18 mouse cellular contexts compared by ENCODE assay signal in genomic region chr16:45666136-45666535, GRCm38 (mm10). TPM values are rescaled to one million over a fixed set of nuclear protein-coding genes. Genes with fewer than 3 reads are reported as not detected.
DNase-seq lines count a peak whose midpoint lies in the region; ATAC-seq and TF ChIP-seq lines count a peak whose summit lies in the region.
"Had no signal": no experiment of that assay in that cellular context is flagged by ENCODE, and none has a peak within 500 bp of the region (broad histone marks: within the 10 kb centered on the region; RNA-seq: fewer than 3 reads in every experiment).

No protein-coding gene starts in this region.

- no peak overlapping the region for H3K4me2 ChIP-seq in liver, postnatal 0 days (ENCODE audit: low read depth, low read length)

- H3K9me3 ChIP-seq in liver, postnatal 0 days (ENCODE audit: low read length): no peaks in the 10 kb centered on the region
- H3K9me3 ChIP-seq: forebrain, embryonic 10.5 days had no signal

- no peak for TF ChIP-seq CTCF in liver, postnatal 0 days (IDR thresholded peaks at IDR 0.05; ENCODE audit: low read depth)

- no peak for TF ChIP-seq EP300 in liver, postnatal 0 days (IDR thresholded peaks at IDR 0.05; ENCODE audit: low read depth)

- no peak overlapping the region for H3K4me3 ChIP-seq in liver, postnatal 0 days (ENCODE audit: low read depth, low read length)
- H3K4me3 ChIP-seq: forebrain, embryonic 10.5 days; left cerebral cortex, adult 2 months; myocyte had no signal

- no peaks in the 10 kb centered on the region for H3K27me3 ChIP-seq in liver, postnatal 0 days (ENCODE audit: insufficient read depth, low read length)

- no peak overlapping the region for H3K9ac ChIP-seq in liver, postnatal 0 days (replicated peaks)

- peak; percentile 5 to 35 for DNase-seq in heart, adult 18-20 months
- DNase-seq in heart, postnatal 4 days: no peak
- peak; percentile 29 for DNase-seq in liver, postnatal 0 days
- DNase-seq in cerebellum, postnatal 14 days: no peak
- no peak for DNase-seq in layer of hippocampus, postnatal 10 days (ENCODE audit: low spot score in 2 of 2)
- no peak for DNase-seq in kidney, postnatal 10 days
- DNase-seq: adrenal gland, postnatal 14 days; cerebellum, adult 11 months; thymus, adult 18-20 months had no signal

- WGBS in liver, postnatal 0 days (ENCODE audit: insufficient replicate concordance): 27% methylated on average over 2 of the region's 2 CpGs

- peaks cover 5% of the 10 kb centered on the region for H3K4me1 ChIP-seq in liver, postnatal 0 days (ENCODE audit: insufficient read depth)
- H3K4me1 ChIP-seq: forebrain, embryonic 10.5 days had no signal

- peak; percentile 91 for ATAC-seq in common myeloid progenitor, adult 5-6 weeks (replicated peaks; ENCODE audit: low read depth, poor library complexity, severe bottlenecking)
- ATAC-seq in liver, postnatal 0 days: peak; percentile 72
- peak; percentile 77 for ATAC-seq in megakaryocyte-erythroid progenitor cell, adult 5-6 weeks (replicated peaks; ENCODE audit: low FRiP score, low TSS enrichment, poor library complexity, severe bottlenecking)
- ATAC-seq: hindbrain, embryonic 16.5 days; Patski had no signal

- no peak overlapping the region for H3K27ac ChIP-seq in liver, postnatal 0 days (ENCODE audit: low read depth)
- H3K27ac ChIP-seq: forebrain, embryonic 10.5 days; kidney, postnatal 0 days; left cerebral cortex, adult 2 months had no signal

- H3K36me3 ChIP-seq in liver, postnatal 0 days (replicated peaks; ENCODE audit: insufficient read depth, low read length): no peaks in the 10 kb centered on the region
- H3K36me3 ChIP-seq: forebrain, embryonic 10.5 days had no signal

RNA-seq across cellular contexts. Expression of gene BC016579, which starts 12.3 kb away (rescaled TPM):
- not detected for total RNA-seq in heart, adult 18-20 months (2021)
- total RNA-seq in heart, postnatal 4 days (2021): not detected
- 0.29 and 1.2 TPM in 2 replicates for total RNA-seq in common myeloid progenitor, adult 5-6 weeks (2017)
- 0.30 and 0.34 TPM in 2 replicates for polyA plus RNA-seq in liver, postnatal 0 days (2015; fragmentation: Nextera tagmentation; extraction: Ambion mirVana)
- not detected in 2 replicates for total RNA-seq in megakaryocyte-erythroid progenitor cell, adult 5-6 weeks (2014; fragmentation: Nextera tagmentation)
- 0.91 TPM in 1 of 2 replicates, not detected in the other for total RNA-seq in megakaryocyte-erythroid progenitor cell, adult 5-6 weeks (2017)
- total RNA-seq in layer of hippocampus, postnatal 10 days (2021): not detected
- total RNA-seq: adrenal gland, postnatal 14 days had no signal
- polyA plus RNA-seq: heart, embryonic 14.5 days; hindbrain, embryonic 16.5 days; myocyte; Patski had no signal

RNA-seq across cellular contexts. Expression of gene Tmprss7, which starts 27.3 kb away (rescaled TPM):
- total RNA-seq in heart, adult 18-20 months (2021): not detected
- total RNA-seq in heart, postnatal 4 days (2021): not detected
- 0.73 TPM in 1 of 2 replicates, not detected in the other for total RNA-seq in common myeloid progenitor, adult 5-6 weeks (2017)
- 0.14 TPM in 2 replicates for polyA plus RNA-seq in liver, postnatal 0 days (2015; fragmentation: Nextera tagmentation; extraction: Ambion mirVana)
- not detected in 2 replicates for total RNA-seq in megakaryocyte-erythroid progenitor cell, adult 5-6 weeks (2014; fragmentation: Nextera tagmentation)
- total RNA-seq in megakaryocyte-erythroid progenitor cell, adult 5-6 weeks (2017): 1.1 TPM in 1 of 2 replicates, not detected in the other
- 1 to 10 TPM; 1.4 to 1.8 TPM for total RNA-seq in layer of hippocampus, postnatal 10 days (2021)
- polyA plus RNA-seq: heart, embryonic 14.5 days; myocyte; Patski had no signal

RNA-seq across cellular contexts. Expression of gene Gcsam, which starts 56.0 kb away (rescaled TPM):
- under 1 TPM; 0.10 to 0.18 TPM for total RNA-seq in heart, adult 18-20 months (2021)
- total RNA-seq in heart, postnatal 4 days (2021): under 1 TPM in 1 of 2 experiments, not detected in 1; 0.19 TPM
- total RNA-seq in common myeloid progenitor, adult 5-6 weeks (2017): 1.2 and 1.7 TPM in 2 replicates
- polyA plus RNA-seq in liver, postnatal 0 days (2015; fragmentation: Nextera tagmentation; extraction: Ambion mirVana): 2.4 and 2.8 TPM in 2 replicates
- total RNA-seq in megakaryocyte-erythroid progenitor cell, adult 5-6 weeks (2014; fragmentation: Nextera tagmentation): 0.27 TPM in 1 of 2 replicates, not detected in the other
- total RNA-seq in megakaryocyte-erythroid progenitor cell, adult 5-6 weeks (2017): 0.38 and 1.1 TPM in 2 replicates
- total RNA-seq in layer of hippocampus, postnatal 10 days (2021): not detected
- total RNA-seq: adrenal gland, postnatal 14 days; left cerebral cortex, adult 2 months had no signal
- polyA plus RNA-seq: hindbrain, embryonic 16.5 days; myocyte; Patski had no signal

RNA-seq across cellular contexts. Expression of gene Tagln3, which starts 58.3 kb away (rescaled TPM):
- total RNA-seq in heart, adult 18-20 months (2021): under 1 TPM; 0.39 to 0.57 TPM
- total RNA-seq in heart, postnatal 4 days (2021): under 1 TPM; 0.43 to 0.57 TPM
- total RNA-seq in common myeloid progenitor, adult 5-6 weeks (2017): 1.4 TPM in 1 of 2 replicates, not detected in the other
- polyA plus RNA-seq in liver, postnatal 0 days (2015; fragmentation: Nextera tagmentation; extraction: Ambion mirVana): 0.08 TPM in 1 of 2 replicates, not detected in the other
- 0.59 TPM in 1 of 2 replicates, not detected in the other for total RNA-seq in megakaryocyte-erythroid progenitor cell, adult 5-6 weeks (2014; fragmentation: Nextera tagmentation)
- not detected in 2 replicates for total RNA-seq in megakaryocyte-erythroid progenitor cell, adult 5-6 weeks (2017)
- total RNA-seq in layer of hippocampus, postnatal 10 days (2021): 100 to 1,000 TPM; 251 to 259 TPM

Comparison
In these comparisons a context has a peak if more than half of its experiments do, and no peak if none do; other contexts are left out.
1. DNase-seq: peak in heart, adult 18-20 months (2 of 2) and liver, postnatal 0 days (single experiment); none in heart, postnatal 4 days (single experiment), cerebellum, postnatal 14 days (0 of 2), layer of hippocampus, postnatal 10 days (0 of 2) and kidney, postnatal 10 days (single experiment).
2. Peak in every context shown above with its lines, with median percentiles within 50 percentile points of each other: ATAC-seq.